Mouse (Mus musculus): ENCODE results near the gene Taz. TPM values are rescaled to one million over a fixed set of nuclear protein-coding genes. Genes with fewer than 3 reads are reported as not detected.

Gene Taz
- 66.3 and 75.8 TPM in 2 replicates for polyA plus RNA-seq (2016; fragmentation: Nextera tagmentation; extraction: Ambion mirVana)

GRCm38 (mm10) chrX:74281732-74282394 lies at the start of gene Taz, which contains the start of gene Dnase1l1:
Gene Taz (plus strand): TSS chrX:74281912.
Gene Dnase1l1 (minus strand): TSS chrX:74282337.
- peak within 1 kb of the TSS; percentile 88 for H3K27ac ChIP-seq
- H3K27me3 ChIP-seq (ENCODE audit: poor library complexity, severe bottlenecking), result no peaks in the 10 kb centered on the region
- 19% methylated on average over 16 of the region's 16 CpGs for WGBS
- no peaks in the 10 kb centered on the region for H3K36me3 ChIP-seq (replicated peaks)
- H3K9me3 ChIP-seq, result no peaks in the 10 kb centered on the region
- DNase-seq (ENCODE audit: extremely low spot score, low spot score), result peak; percentile 50
- H3K4me1 ChIP-seq, result peaks cover 20% of the 10 kb centered on the region
- H3K4me3 ChIP-seq, result peak within 1 kb of the TSS; percentile 69

- Histone ChIP-seq H3K4me3 (no peak overlapping the region), H3K27me3 (ENCODE audit: poor library complexity, severe bottlenecking) (no peaks in the 10 kb centered on the region), H3K36me3 (replicated peaks) (peaks cover 98% of the 10 kb centered on the region), H3K27ac (no peak overlapping the region), H3K9me3 (no peaks in the 10 kb centered on the region), H3K4me1 (no peaks in the 10 kb centered on the region)
- no peak for DNase-seq (ENCODE audit: extremely low spot score, low spot score)
- 95% methylated on average over 5 of the region's 5 CpGs for WGBS
Observed at GRCm38 (mm10) chrX:74233196-74233595, 48.5 kb upstream of the Taz start.

GRCm38 (mm10) chrX:74240332-74240731 lies 41.4 kb upstream of the Taz start:
- peaks cover 87% of the 10 kb centered on the region for H3K36me3 ChIP-seq (replicated peaks)
- no peak for DNase-seq (ENCODE audit: extremely low spot score, low spot score)

GRCm38 (mm10) chrX:74243396-74243795 lies 38.3 kb upstream of the Taz start:
- WGBS, result 94% methylated on average over 2 of the region's 2 CpGs
- Histone ChIP-seq H3K27ac (no peak overlapping the region), H3K9me3 (no peaks in the 10 kb centered on the region), H3K36me3 (replicated peaks) (peaks cover 58% of the 10 kb centered on the region), H3K4me3 (peak overlapping the region; percentile 65), H3K4me1 (peaks cover 14% of the 10 kb centered on the region), H3K27me3 (ENCODE audit: poor library complexity, severe bottlenecking) (no peaks in the 10 kb centered on the region)
- DNase-seq (ENCODE audit: extremely low spot score, low spot score), result no peak

More at GRCm38 (mm10) chrX:74240332-74240731, 41.4 kb upstream of the Taz start:
- peaks cover 14% of the 10 kb centered on the region for H3K4me1 ChIP-seq
- no peaks in the 10 kb centered on the region for H3K9me3 ChIP-seq
- H3K27me3 ChIP-seq (ENCODE audit: poor library complexity, severe bottlenecking), result no peaks in the 10 kb centered on the region
- WGBS, result 96% methylated on average over 4 of the region's 4 CpGs
- H3K27ac ChIP-seq, result no peak overlapping the region
- no peak overlapping the region for H3K4me3 ChIP-seq

GRCm38 (mm10) chrX:74243807-74244206 lies 37.9 kb upstream of the Taz start:
- peaks cover 54% of the 10 kb centered on the region for H3K36me3 ChIP-seq (replicated peaks)
- no peaks in the 10 kb centered on the region for H3K27me3 ChIP-seq (ENCODE audit: poor library complexity, severe bottlenecking)
- no peaks in the 10 kb centered on the region for H3K9me3 ChIP-seq
- peak overlapping the region; percentile 65 for H3K4me3 ChIP-seq
- H3K27ac ChIP-seq, result peak overlapping the region; percentile 93
- 81% methylated on average over 3 of the region's 3 CpGs for WGBS
- DNase-seq (ENCODE audit: extremely low spot score, low spot score), result no peak
- H3K4me1 ChIP-seq, result peaks cover 14% of the 10 kb centered on the region

- WGBS, result 15% methylated on average over 3 of the region's 3 CpGs
- H3K27ac ChIP-seq, result peak overlapping the region; percentile 93
- no peaks in the 10 kb centered on the region for H3K27me3 ChIP-seq (ENCODE audit: poor library complexity, severe bottlenecking)
Observed at GRCm38 (mm10) chrX:74244614-74245083, 37.1 kb upstream of the Taz start.

GRCm38 (mm10) chrX:74245107-74245506 lies 36.6 kb upstream of the Taz start:
- Histone ChIP-seq H3K9me3 (no peaks in the 10 kb centered on the region), H3K27me3 (ENCODE audit: poor library complexity, severe bottlenecking) (no peaks in the 10 kb centered on the region), H3K4me1 (peaks cover 26% of the 10 kb centered on the region), H3K4me3 (peak overlapping the region; percentile 65), H3K36me3 (replicated peaks) (peaks cover 41% of the 10 kb centered on the region), H3K27ac (peak overlapping the region; percentile 93)
- 32% methylated on average over 1 of the region's 1 CpGs for WGBS
- no peak for DNase-seq (ENCODE audit: extremely low spot score, low spot score)

More at GRCm38 (mm10) chrX:74244614-74245083, 37.1 kb upstream of the Taz start:
- peak overlapping the region; percentile 65 for H3K4me3 ChIP-seq
- peak; percentile 37 for DNase-seq (ENCODE audit: extremely low spot score, low spot score)
- peaks cover 22% of the 10 kb centered on the region for H3K4me1 ChIP-seq
- H3K36me3 ChIP-seq (replicated peaks), result peaks cover 45% of the 10 kb centered on the region
- H3K9me3 ChIP-seq, result no peaks in the 10 kb centered on the region

GRCm38 (mm10) chrX:74245687-74246086 lies 36.0 kb upstream of the Taz start:
- Histone ChIP-seq H3K9me3 (no peaks in the 10 kb centered on the region), H3K4me1 (peaks cover 27% of the 10 kb centered on the region), H3K4me3 (peak overlapping the region; percentile 65), H3K27ac (peak overlapping the region; percentile 93), H3K27me3 (ENCODE audit: poor library complexity, severe bottlenecking) (0 out of 2 replicates have a peak, but pooled peaks cover 5% of the 10 kb centered on the region), H3K36me3 (replicated peaks) (peaks cover 35% of the 10 kb centered on the region)
- WGBS, result 15% methylated on average over 20 of the region's 21 CpGs
- DNase-seq (ENCODE audit: extremely low spot score, low spot score), result peak; percentile 65

- Histone ChIP-seq H3K4me3 (peak overlapping the region; percentile 65), H3K27ac (peak overlapping the region; percentile 93), H3K27me3 (ENCODE audit: poor library complexity, severe bottlenecking) (0 out of 2 replicates have a peak, but pooled peaks cover 11% of the 10 kb centered on the region), H3K9me3 (no peaks in the 10 kb centered on the region), H3K36me3 (replicated peaks) (peaks cover 29% of the 10 kb centered on the region), H3K4me1 (peaks cover 27% of the 10 kb centered on the region)
- DNase-seq (ENCODE audit: extremely low spot score, low spot score), result peak; percentile 80
- WGBS, result 15% methylated on average over 38 of the region's 38 CpGs
Observed at GRCm38 (mm10) chrX:74246213-74246681, 35.5 kb upstream of the Taz start.

- Histone ChIP-seq H3K27me3 (ENCODE audit: poor library complexity, severe bottlenecking) (0 out of 2 replicates have a peak, but pooled peaks cover 11% of the 10 kb centered on the region), H3K27ac (peak overlapping the region; percentile 93), H3K4me3 (peak overlapping the region; percentile 65), H3K4me1 (peaks cover 27% of the 10 kb centered on the region), H3K9me3 (no peaks in the 10 kb centered on the region), H3K36me3 (replicated peaks) (peaks cover 25% of the 10 kb centered on the region)
- WGBS, result 19% methylated on average over 14 of the region's 15 CpGs
- no peak for DNase-seq (ENCODE audit: extremely low spot score, low spot score)
Observed at GRCm38 (mm10) chrX:74246693-74247092, 35.0 kb upstream of the Taz start.

- Histone ChIP-seq H3K4me1 (peaks cover 23% of the 10 kb centered on the region), H3K36me3 (replicated peaks) (peaks cover 5% of the 10 kb centered on the region), H3K4me3 (peak overlapping the region; percentile 58; the same call in 1 of the 2 replicates), H3K27me3 (ENCODE audit: poor library complexity, severe bottlenecking) (0 out of 2 replicates have a peak, but pooled peaks cover 11% of the 10 kb centered on the region), H3K27ac (no peak overlapping the region), H3K9me3 (no peaks in the 10 kb centered on the region)
- DNase-seq (ENCODE audit: extremely low spot score, low spot score), result peak; percentile 53
- 11% methylated on average over 3 of the region's 3 CpGs for WGBS
Observed at GRCm38 (mm10) chrX:74248651-74249050, 33.1 kb upstream of the Taz start.

- H3K4me1 ChIP-seq, result peaks cover 13% of the 10 kb centered on the region
- H3K4me3 ChIP-seq, result peak within 1 kb of the TSS; percentile 58
- peak; percentile 44 for DNase-seq (ENCODE audit: extremely low spot score, low spot score)
- 18% methylated on average over 38 of the region's 38 CpGs for WGBS
- H3K36me3 ChIP-seq (replicated peaks), result no peaks in the 10 kb centered on the region
- peak within 1 kb of the TSS; percentile 88 for H3K27ac ChIP-seq
- H3K27me3 ChIP-seq (ENCODE audit: poor library complexity, severe bottlenecking), result 0 out of 2 replicates have a peak, but pooled peaks cover 11% of the 10 kb centered on the region
- H3K9me3 ChIP-seq, result no peaks in the 10 kb centered on the region
Observed at GRCm38 (mm10) chrX:74249615-74250014, 32.1 kb upstream of the Taz start, which contains the start of gene Flna. Gene Flna (minus strand): TSS chrX:74249820.
